Mouse (Mus musculus) E14TG2a.4 (cell line): ENCODE measurements at regions not wholly inside any gene's neighbourhood (a gene's known extent, or its start where the extent isn't known, plus 50 kb on each side); places are given as distances from the start of the nearest gene placed in this dataset.

Source experiments
- H3K27me3 ChIP-seq: 2 replicates; pipeline ENCODE4 v1.6.1; 2014; ENCODE audit warnings: low read length, control low read depth; ENCODE audit not compliant: insufficient read depth
- H3K36me3 ChIP-seq: 2 replicates; pipeline ENCODE4 v1.6.1; 2014; ENCODE audit warnings: low read length, control low read depth; ENCODE audit not compliant: insufficient read depth
- H3K4me1 ChIP-seq: replicated peaks from 2 replicates; pipeline ENCODE4 v1.6.1; 2014; ENCODE audit warnings: low read depth, low read length, control low read depth
- H3K4me3 ChIP-seq: replicated peaks from 2 replicates; pipeline ENCODE4 v1.5.1; 2014; ENCODE audit warnings: mild to moderate bottlenecking, low read length
- H3K9me3 ChIP-seq: 2 replicates; pipeline ENCODE4 v1.6.1; 2014; ENCODE audit warnings: low read length, control low read depth
- CTCF ChIP-seq: conservative IDR thresholded peaks from 2 replicates; pipeline ENCODE4 v1.5.1; 2014; ENCODE audit warnings: low read length
- NANOG ChIP-seq: IDR thresholded peaks from 2 replicates; pipeline ENCODE4 v1.6.1; 2014; ENCODE audit warnings: borderline replicate concordance, low read length, mixed read lengths
- POU5F1 ChIP-seq: IDR thresholded peaks from 2 replicates; pipeline ENCODE4 v1.6.1; 2014; ENCODE audit warnings: low read length, borderline replicate concordance

DNA sequence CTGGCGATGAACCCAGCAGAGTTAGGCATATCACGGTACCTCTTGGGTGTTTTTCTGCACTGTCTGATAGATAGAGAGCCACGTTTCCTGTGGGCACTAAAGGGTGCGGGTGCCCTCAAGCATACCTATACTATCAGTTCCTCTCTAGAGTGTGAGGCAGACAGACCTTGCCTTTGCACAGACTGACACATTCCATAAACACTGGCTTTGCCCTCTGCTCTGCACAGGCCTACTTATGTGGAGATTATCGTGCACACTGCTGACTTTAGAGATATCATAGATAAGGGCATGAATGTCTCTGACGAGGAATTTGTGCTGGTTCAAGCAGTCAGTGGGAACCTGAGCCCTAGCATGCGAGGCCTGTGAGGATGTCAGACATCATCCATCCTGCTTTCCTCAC, 102.1 kb downstream of the Tmem170b start:
- Histone ChIP-seq H3K9me3 (no peaks in the 10 kb centered on the region), H3K27me3 (no peaks in the 10 kb centered on the region), H3K36me3 (no peaks in the 10 kb centered on the region), H3K4me3 (no peak overlapping the region), H3K4me1 (no peaks in the 10 kb centered on the region)
- no peak for TF ChIP-seq NANOG
- TF ChIP-seq CTCF = no peak
- TF ChIP-seq POU5F1 = no peak

DNA sequence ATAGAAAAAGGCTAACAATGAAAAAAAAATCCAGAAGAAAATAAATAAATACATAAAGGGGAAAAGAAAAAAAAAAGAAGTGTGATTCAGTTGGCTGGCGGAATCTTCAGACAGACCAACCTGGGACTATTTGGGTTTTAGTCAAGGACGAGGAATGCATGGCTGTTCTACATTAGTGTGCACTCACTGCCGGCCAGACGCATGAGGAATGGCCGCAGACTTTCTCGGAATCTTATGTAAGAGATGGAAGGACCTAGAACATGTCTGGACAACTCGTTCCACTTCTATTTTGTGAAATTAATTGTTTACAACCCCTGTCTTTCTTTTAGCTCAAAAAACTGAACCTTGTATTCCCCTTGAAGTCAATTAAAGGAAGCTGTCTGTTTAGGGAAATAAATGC, 103.4 kb downstream of the Tmem170b start:
- H3K27me3 ChIP-seq = no peaks in the 10 kb centered on the region
- H3K4me3 ChIP-seq = no peak overlapping the region
- no peak for TF ChIP-seq CTCF
- no peak for TF ChIP-seq NANOG
- TF ChIP-seq POU5F1 = no peak
- H3K36me3 ChIP-seq = no peaks in the 10 kb centered on the region
- no peaks in the 10 kb centered on the region for H3K9me3 ChIP-seq
- no peaks in the 10 kb centered on the region for H3K4me1 ChIP-seq

DNA sequence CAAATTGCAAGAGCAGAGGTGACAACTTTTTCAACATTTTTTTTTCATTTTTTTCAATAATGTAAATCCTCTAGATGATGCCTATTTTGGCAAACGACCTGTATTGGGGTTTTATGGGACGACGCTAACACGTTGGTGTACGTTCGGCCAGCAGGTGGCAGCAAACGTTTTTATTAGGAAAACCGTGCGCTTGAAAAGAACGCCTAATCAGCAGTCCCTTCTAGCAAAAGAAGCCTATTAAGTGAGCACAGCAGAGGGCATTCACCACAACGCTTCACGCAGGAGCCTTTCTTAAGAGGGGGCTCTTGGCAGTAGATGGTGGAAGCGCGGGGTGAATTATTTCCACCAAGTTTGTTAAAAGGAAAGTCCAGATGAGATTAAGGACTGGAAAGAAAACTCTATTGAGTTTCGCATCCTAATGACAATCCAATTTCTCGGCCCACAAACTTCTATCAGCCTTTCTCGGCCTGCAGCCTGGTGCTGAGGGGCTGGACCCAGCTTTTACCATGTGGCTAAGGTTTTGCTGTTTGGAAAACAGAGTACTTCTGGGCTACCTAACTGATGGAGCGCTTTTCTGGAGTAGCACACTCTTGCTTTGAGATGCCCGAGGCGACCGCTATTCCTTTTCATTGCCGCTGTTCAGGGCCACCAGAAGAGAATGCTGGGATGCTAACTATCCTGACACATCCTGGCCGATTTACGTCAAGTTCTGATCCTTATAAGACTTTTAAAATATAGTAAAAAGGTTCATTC, 103.9 kb downstream of the Tmem170b start:
- Histone ChIP-seq H3K4me1 (no peaks in the 10 kb centered on the region), H3K9me3 (no peaks in the 10 kb centered on the region), H3K36me3 (no peaks in the 10 kb centered on the region), H3K27me3 (no peaks in the 10 kb centered on the region), H3K4me3 (no peak overlapping the region)
- TF ChIP-seq NANOG (no peak), POU5F1 (no peak), CTCF (peak; percentile 57)

DNA sequence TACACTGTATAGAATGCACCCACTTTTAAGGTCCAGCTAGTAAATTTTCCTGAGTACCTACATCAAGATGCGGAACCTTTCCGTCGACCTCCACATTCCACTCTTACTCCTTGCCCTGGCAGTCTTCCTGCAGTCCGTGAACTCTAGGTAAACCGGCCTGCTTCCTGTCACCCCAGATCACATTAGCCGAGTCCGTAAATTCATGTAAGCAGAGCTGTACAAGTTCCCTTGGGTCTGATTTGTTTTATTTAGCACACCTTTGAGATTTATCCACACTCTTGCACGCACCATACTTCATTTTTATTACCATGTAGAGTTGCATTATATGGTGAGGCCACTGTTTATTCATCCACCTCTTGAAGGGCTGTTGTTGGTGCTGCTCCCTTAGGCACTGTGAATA, 106.9 kb downstream of the Tmem170b start:
- no peak overlapping the region for H3K4me3 ChIP-seq
- H3K36me3 ChIP-seq = no peaks in the 10 kb centered on the region
- TF ChIP-seq NANOG = no peak
- TF ChIP-seq CTCF = no peak
- TF ChIP-seq POU5F1 = no peak
- H3K9me3 ChIP-seq = no peaks in the 10 kb centered on the region
- peaks cover 10% of the 10 kb centered on the region for H3K4me1 ChIP-seq
- H3K27me3 ChIP-seq = no peaks in the 10 kb centered on the region
